Mouse (Mus musculus) layer of hippocampus, adult 2 months (tissue): ENCODE results near the gene Cul5. TPM values are rescaled to one million over a fixed set of nuclear protein-coding genes. Genes with fewer than 3 reads are reported as not detected.

Experiments used
- DNase-seq, 2 experiments: peaks; one replicate each; pipeline ENCODE4 v3.0.0; 2022; ENCODE audit warnings: low spot score in 2 of 2
- H3K27ac ChIP-seq: fragments of 200-600 bp; 2 replicates; pipeline ENCODE4 v1.8.1; 2022
- H3K4me3 ChIP-seq: fragments of 200-600 bp; 2 replicates; pipeline ENCODE4 v1.8.1; 2022; ENCODE audit warnings: mild to moderate bottlenecking
- CTCF ChIP-seq: fragments of 200-600 bp; conservative IDR thresholded peaks from 2 replicates; pipeline ENCODE4 v1.8.1; 2022; ENCODE audit warnings: antibody characterized with exemption, mild to moderate bottlenecking, moderate library complexity
- long read RNA-seq, 2 experiments: library from polyadenylated mRNA; stranded (forward); transcript quantifications; one replicate each; pipeline ENCODE4 v2.0.0; 2021; ENCODE audit warnings: borderline mapping rate in 2 of 2
- total RNA-seq, 2 experiments: library from RNA; stranded (reverse); gene quantifications; 2 replicates each; pipeline ENCODE4 v1.2.3; 2021

Gene Cul5
- total RNA-seq = 10 to 100 TPM; 61.4 to 61.5 TPM
- long read RNA-seq, experiment 1, transcript Cul5-201 (19 exons, 3,585 nt) = major isoform, 32 of 40 reads
- long read RNA-seq, experiment 1, partial matches to known transcripts = 2 of 40 reads
- long read RNA-seq, experiment 1, other reads (novel, unspliced or antisense) = 6 of 40 reads
- long read RNA-seq, experiment 2, transcript Cul5-201 (19 exons, 3,585 nt) = major isoform, 31 of 46 reads
- long read RNA-seq, experiment 2, partial matches to known transcripts = 7 of 46 reads
- long read RNA-seq, experiment 2, other reads (novel, unspliced or antisense) = 8 of 46 reads

GRCm38 (mm10) chr9:53669680-53670219, at the start of gene Cul5:
Cul5 (minus strand) TSS chr9:53670014.
- Histone ChIP-seq H3K27ac (no peak within 1 kb of the TSS), H3K4me3 (no peak within 1 kb of the TSS)
- peak; percentile 14 to 24 for DNase-seq
- peak; percentile 69 for TF ChIP-seq CTCF

GRCm38 (mm10) chr9:53705992-53706696, 36.3 kb upstream of the Cul5 start, which contains the start of gene Rab39:
Rab39 (minus strand) TSS chr9:53706232.
- Histone ChIP-seq H3K4me3 (peak within 1 kb of the TSS; percentile 84), H3K27ac (peak within 1 kb of the TSS; percentile 65; the same call in 1 of the 2 replicates)
- peak; percentile 69 to 73 for DNase-seq
- no peak for TF ChIP-seq CTCF

DNA sequence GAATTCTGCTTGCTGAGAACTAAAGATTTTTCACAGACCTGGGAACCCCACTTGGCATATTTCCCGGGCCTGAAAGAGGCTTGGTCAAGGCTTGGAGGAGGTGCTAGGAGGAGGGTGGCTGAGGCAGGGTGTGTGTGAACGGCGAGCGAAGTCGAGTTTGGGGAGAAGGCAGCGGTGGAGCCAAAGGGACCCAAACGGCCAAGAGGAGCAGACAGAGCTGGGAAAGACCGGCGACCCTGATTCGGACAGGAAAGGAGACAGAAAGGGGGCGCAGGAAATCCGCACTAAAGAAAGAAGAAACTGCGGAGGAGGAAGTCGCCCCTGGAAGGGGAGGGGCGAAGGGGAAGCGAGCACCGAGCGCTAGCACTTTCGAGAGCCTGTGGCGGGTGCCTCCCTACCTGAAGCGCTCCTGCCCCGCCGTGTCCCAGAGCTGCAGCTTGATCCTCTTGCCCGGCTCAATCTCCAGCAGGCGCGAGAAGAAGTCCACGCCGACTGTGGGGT, 35.7 kb upstream of the Cul5 start:
- Histone ChIP-seq H3K4me3 (peak overlapping the region; percentile 84), H3K27ac (peak overlapping the region; percentile 65; the same call in 1 of the 2 replicates)
- peak in 1 of 2 experiments; percentile 13 for DNase-seq
- no peak for TF ChIP-seq CTCF

DNA sequence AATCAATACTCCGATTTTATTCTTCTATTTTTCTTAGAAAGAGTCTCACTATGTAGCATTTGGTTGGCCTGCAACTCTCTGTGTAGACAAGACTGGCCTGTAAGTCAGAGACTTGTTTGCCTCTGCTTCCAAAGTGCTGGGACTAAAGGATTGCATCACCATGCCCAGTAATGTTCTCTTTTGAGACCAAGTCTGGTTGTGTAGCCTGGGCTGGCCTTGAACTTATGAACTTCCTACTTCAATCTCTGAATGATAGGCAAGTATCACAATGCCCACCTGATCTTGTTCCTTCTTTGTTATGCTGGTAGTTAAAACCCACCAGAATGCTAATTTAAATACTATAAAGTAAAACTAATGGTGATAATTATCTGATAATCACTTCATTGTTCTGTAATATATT, 33.2 kb upstream of the Cul5 start:
- TF ChIP-seq CTCF = no peak
- H3K27ac ChIP-seq = no peak overlapping the region
- no peak for DNase-seq
- H3K4me3 ChIP-seq = no peak overlapping the region

- H3K27ac ChIP-seq = no peak overlapping the region
- TF ChIP-seq CTCF = no peak
- DNase-seq = no peak
Observed at GRCm38 (mm10) chr9:53700496-53700895, 30.7 kb upstream of the Cul5 start.

DNA sequence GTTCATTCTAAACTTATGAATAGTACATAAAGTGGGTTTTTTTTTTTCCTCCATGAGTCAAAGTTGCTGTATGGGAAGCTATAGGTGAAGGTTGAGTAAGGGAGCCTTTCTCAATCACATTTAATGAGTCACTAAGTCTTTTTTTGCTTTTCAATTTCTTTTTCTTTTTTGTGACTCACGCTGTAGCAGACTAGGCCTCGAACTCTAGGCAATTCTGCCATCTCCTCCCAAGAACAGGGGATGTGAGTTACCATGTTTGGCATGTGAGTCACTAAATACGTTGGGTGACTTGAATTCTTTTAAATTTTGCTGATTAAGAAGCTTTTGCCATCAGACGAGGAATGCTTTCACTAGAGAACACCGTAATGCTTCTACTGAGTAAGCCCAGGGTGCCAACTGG, 26.0 kb upstream of the Cul5 start:
- TF ChIP-seq CTCF = no peak
- Histone ChIP-seq H3K27ac (no peak overlapping the region), H3K4me3 (no peak overlapping the region)
- no peak for DNase-seq

More at GRCm38 (mm10) chr9:53700496-53700895, 30.7 kb upstream of the Cul5 start:
- no peak overlapping the region for H3K4me3 ChIP-seq

GRCm38 (mm10) chr9:53693718-53694117, 23.9 kb upstream of the Cul5 start:
- no peak for DNase-seq
- TF ChIP-seq CTCF = no peak
- H3K27ac ChIP-seq = no peak overlapping the region
- H3K4me3 ChIP-seq = no peak overlapping the region

DNA sequence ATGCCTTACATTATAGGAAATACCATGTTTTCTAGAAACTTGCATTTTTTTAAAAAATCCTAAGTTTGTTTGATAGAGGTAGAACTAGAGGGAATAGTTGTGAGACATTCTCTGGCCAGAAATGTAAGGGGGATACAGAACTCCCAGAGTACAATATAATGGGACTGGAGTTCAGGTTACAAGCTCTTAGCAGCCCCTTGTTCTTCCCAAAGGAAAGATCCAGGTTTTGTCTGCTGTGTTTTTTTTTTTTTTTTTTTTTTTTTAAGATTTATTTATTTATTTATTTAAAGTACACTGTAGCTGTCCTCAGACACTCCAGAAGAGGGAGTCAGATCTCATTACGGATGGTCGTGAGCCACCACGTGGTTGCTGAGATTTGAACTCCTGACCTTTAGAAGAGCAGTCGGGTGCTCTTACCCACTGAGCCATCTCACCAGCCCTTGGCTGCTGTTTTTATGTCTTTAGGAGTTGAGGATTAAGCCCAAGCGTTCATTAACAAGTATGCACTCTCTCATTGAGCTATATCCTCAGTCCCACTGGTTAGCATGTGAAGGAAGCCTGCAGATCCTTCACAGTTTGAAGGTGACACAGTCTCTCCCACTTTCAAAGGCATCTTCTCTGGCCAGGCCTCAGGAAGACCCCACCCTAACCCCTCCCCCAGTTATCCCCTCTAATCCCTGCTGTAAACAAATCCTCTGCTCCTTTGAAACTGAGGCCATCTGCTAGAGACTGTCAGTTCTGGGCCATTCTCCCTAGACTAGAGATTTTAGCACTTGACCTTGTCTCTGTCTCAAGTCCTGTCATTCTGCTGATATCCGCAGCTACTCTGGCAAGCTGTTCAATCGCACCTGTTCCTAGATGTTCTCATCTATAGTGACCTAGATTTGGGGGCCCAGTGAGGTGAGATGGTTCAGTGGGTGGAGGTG, 22.2 kb upstream of the Cul5 start:
- Histone ChIP-seq H3K27ac (no peak overlapping the region), H3K4me3 (no peak overlapping the region)
- no peak for TF ChIP-seq CTCF
- no peak for DNase-seq

DNA sequence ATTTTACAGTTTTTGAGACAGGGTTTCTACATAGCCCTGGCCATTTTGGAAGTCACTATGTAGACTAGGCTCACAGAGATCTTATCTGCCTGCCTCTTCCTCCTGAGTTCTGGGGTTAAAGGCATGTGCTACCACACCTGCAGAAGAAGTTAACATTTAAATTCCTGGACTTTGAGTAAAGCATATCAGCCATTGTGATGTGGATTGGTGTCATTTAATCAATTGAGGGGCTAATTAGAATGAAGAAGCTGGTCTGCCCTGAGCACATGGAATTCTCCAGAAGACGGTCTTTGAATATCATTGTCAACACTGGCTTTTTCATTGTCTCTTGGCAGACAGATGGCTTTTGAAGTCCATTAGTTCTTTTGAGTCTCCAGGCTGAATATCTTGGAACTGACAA, 11.0 kb upstream of the Cul5 start:
- H3K27ac ChIP-seq = no peak overlapping the region
- no peak overlapping the region for H3K4me3 ChIP-seq
- no peak for TF ChIP-seq CTCF
- DNase-seq = no peak

- Histone ChIP-seq H3K27ac (no peak overlapping the region), H3K4me3 (no peak overlapping the region)
- DNase-seq = no peak
- no peak for TF ChIP-seq CTCF
Observed at GRCm38 (mm10) chr9:53676921-53677320, 7.1 kb upstream of the Cul5 start.

GRCm38 (mm10) chr9:53673571-53673970, 3.8 kb upstream of the Cul5 start:
- H3K4me3 ChIP-seq = no peak overlapping the region
- DNase-seq = peak; percentile 54 to 83
- no peak overlapping the region for H3K27ac ChIP-seq
- TF ChIP-seq CTCF = peak; percentile 87

DNA sequence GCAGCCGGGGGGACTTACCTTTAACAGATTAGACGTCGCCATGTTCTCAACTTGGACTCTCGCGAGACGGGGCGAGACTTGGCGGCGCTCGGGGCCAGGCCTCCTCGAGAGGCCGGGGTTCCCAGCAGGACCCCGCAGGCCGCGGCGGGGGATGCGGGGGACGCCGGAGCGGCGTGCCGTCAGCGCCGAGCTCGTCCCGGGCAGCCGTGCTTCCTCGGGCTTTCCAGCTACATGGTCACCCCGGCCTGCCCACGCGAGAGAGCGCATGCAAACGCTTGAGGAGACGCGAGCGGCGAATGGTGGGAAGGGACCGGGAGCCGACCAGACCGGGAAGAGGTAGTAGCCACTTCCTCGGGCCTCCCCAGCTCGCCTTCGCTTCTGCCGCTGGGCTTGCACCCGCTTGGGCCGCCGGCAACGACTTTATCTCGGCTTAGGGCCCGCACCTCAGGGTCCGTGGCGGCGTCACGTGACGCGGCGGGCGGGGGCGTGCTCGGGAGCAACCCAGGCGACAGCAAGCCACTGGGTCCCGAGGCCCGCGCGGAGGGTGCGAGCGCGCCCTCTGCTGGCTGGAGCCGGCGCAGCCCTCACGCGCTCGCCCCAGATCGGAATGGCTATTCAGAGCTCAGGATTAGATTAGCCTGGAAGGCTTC, 2.7 kb downstream of the Cul5 start:
- TF ChIP-seq CTCF = peak; percentile 100
- Histone ChIP-seq H3K4me3 (peak overlapping the region; percentile 100), H3K27ac (peak overlapping the region; percentile 98)
- DNase-seq = peak; percentile 84 to 92
